Mouse (Mus musculus): ENCODE data around the gene Olfr1423. TPM values are rescaled to one million over a fixed set of nuclear protein-coding genes. Genes with fewer than 3 reads are reported as not detected.
"Not testable (repeated sequence)": the region's sequence is repeated elsewhere in the genome, so short reads cannot be mapped to it uniquely, and the experiment has no call there.

Olfr1423 gene
- not detected in 2 replicates for polyA plus RNA-seq (2014; fragmentation: Nextera tagmentation; extraction: Ambion mirVana)

- no peak within 1 kb of the TSS for H3K9ac ChIP-seq (ENCODE audit: low read length)
- H3K4me3 ChIP-seq (ENCODE audit: low read depth, low read length), result no peak within 1 kb of the TSS
- no peak within 1 kb of the TSS for H3K27ac ChIP-seq (ENCODE audit: low read depth, low read length)
- ATAC-seq (no peak), DNase-seq (ENCODE audit: low spot score) (no peak)
- no peaks in the 10 kb centered on the region for H3K9me3 ChIP-seq (replicated peaks; ENCODE audit: control insufficient read depth, low read length)
- H3K4me1 ChIP-seq (ENCODE audit: control insufficient read depth, insufficient read depth, low read length), result no peaks in the 10 kb centered on the region
- no peaks in the 10 kb centered on the region for H3K36me3 ChIP-seq (ENCODE audit: control insufficient read depth, insufficient read depth, low read length)
- no peaks in the 10 kb centered on the region for H3K27me3 ChIP-seq (replicated peaks; ENCODE audit: control insufficient read depth, insufficient read depth, low read length)
- WGBS, result 76% methylated on average over 2 of the region's 2 CpGs
- H3K4me2 ChIP-seq (ENCODE audit: low read length), result no peak within 1 kb of the TSS
Measured at GRCm38 (mm10) chr19:12041217-12041616, at the start of gene Olfr1423. Gene Olfr1423 (minus strand): TSS chr19:12041317.

- H3K9ac ChIP-seq (ENCODE audit: low read length); H3K36me3 ChIP-seq (ENCODE audit: control insufficient read depth, insufficient read depth, low read length); H3K4me2 ChIP-seq (ENCODE audit: low read length); H3K4me3 ChIP-seq (ENCODE audit: low read depth, low read length); H3K27me3 ChIP-seq (replicated peaks; ENCODE audit: control insufficient read depth, insufficient read depth, low read length); H3K27ac ChIP-seq (ENCODE audit: low read depth, low read length); DNase-seq (ENCODE audit: low spot score); H3K4me1 ChIP-seq (ENCODE audit: control insufficient read depth, insufficient read depth, low read length); H3K9me3 ChIP-seq (replicated peaks; ENCODE audit: control insufficient read depth, low read length); ATAC-seq: not testable (repeated sequence)
- 78% methylated on average over 4 of the region's 4 CpGs for WGBS
Measured at GRCm38 (mm10) chr19:12077631-12078030, 36.5 kb upstream of the Olfr1423 start, which contains the start of gene Olfr1425. Gene Olfr1425 (minus strand): TSS chr19:12077731.

GRCm38 (mm10) chr19:12069546-12069945, 28.4 kb upstream of the Olfr1423 start:
- H3K9ac ChIP-seq (ENCODE audit: low read length); ATAC-seq; H3K36me3 ChIP-seq (ENCODE audit: control insufficient read depth, insufficient read depth, low read length); H3K4me2 ChIP-seq (ENCODE audit: low read length); H3K27ac ChIP-seq (ENCODE audit: low read depth, low read length); H3K9me3 ChIP-seq (replicated peaks; ENCODE audit: control insufficient read depth, low read length); DNase-seq (ENCODE audit: low spot score); H3K27me3 ChIP-seq (replicated peaks; ENCODE audit: control insufficient read depth, insufficient read depth, low read length); H3K4me1 ChIP-seq (ENCODE audit: control insufficient read depth, insufficient read depth, low read length); H3K4me3 ChIP-seq (ENCODE audit: low read depth, low read length): not testable (repeated sequence)
- WGBS, result 73% methylated on average over 1 of the region's 1 CpGs

- not testable (repeated sequence) for H3K27me3 ChIP-seq (replicated peaks; ENCODE audit: control insufficient read depth, insufficient read depth, low read length); H3K4me1 ChIP-seq (ENCODE audit: control insufficient read depth, insufficient read depth, low read length); H3K27ac ChIP-seq (ENCODE audit: low read depth, low read length); DNase-seq (ENCODE audit: low spot score); ATAC-seq; H3K36me3 ChIP-seq (ENCODE audit: control insufficient read depth, insufficient read depth, low read length); H3K9ac ChIP-seq (ENCODE audit: low read length); H3K9me3 ChIP-seq (replicated peaks; ENCODE audit: control insufficient read depth, low read length); H3K4me3 ChIP-seq (ENCODE audit: low read depth, low read length); H3K4me2 ChIP-seq (ENCODE audit: low read length)
- 74% methylated on average over 1 of the region's 1 CpGs for WGBS
Measured at GRCm38 (mm10) chr19:12067806-12068205, 26.7 kb upstream of the Olfr1423 start.

GRCm38 (mm10) chr19:12062582-12062981, 21.5 kb upstream of the Olfr1423 start, which contains the start of gene Olfr1424:
Gene Olfr1424 (minus strand): TSS chr19:12062682.
- 91% methylated on average over 1 of the region's 1 CpGs for WGBS

GRCm38 (mm10) chr19:12043163-12043562, 2.0 kb upstream of the Olfr1423 start:
- no peak overlapping the region for H3K4me3 ChIP-seq (ENCODE audit: low read depth, low read length)
- no peaks in the 10 kb centered on the region for H3K9me3 ChIP-seq (replicated peaks; ENCODE audit: control insufficient read depth, low read length)
- H3K27me3 ChIP-seq (replicated peaks; ENCODE audit: control insufficient read depth, insufficient read depth, low read length), result no peaks in the 10 kb centered on the region
- ATAC-seq, result no peak
- H3K4me2 ChIP-seq (ENCODE audit: low read length), result no peak overlapping the region
- no peaks in the 10 kb centered on the region for H3K36me3 ChIP-seq (ENCODE audit: control insufficient read depth, insufficient read depth, low read length)
- no peaks in the 10 kb centered on the region for H3K4me1 ChIP-seq (ENCODE audit: control insufficient read depth, insufficient read depth, low read length)
- no peak overlapping the region for H3K27ac ChIP-seq (ENCODE audit: low read depth, low read length)
- no peak overlapping the region for H3K9ac ChIP-seq (ENCODE audit: low read length)
- DNase-seq (ENCODE audit: low spot score), result no peak
- 91% methylated on average over 5 of the region's 5 CpGs for WGBS

More at GRCm38 (mm10) chr19:12062582-12062981, 21.5 kb upstream of the Olfr1423 start, which contains the start of gene Olfr1424:
- DNase-seq (ENCODE audit: low spot score); H3K27ac ChIP-seq (ENCODE audit: low read depth, low read length); H3K36me3 ChIP-seq (ENCODE audit: control insufficient read depth, insufficient read depth, low read length); H3K4me1 ChIP-seq (ENCODE audit: control insufficient read depth, insufficient read depth, low read length); H3K27me3 ChIP-seq (replicated peaks; ENCODE audit: control insufficient read depth, insufficient read depth, low read length); ATAC-seq; H3K9ac ChIP-seq (ENCODE audit: low read length); H3K9me3 ChIP-seq (replicated peaks; ENCODE audit: control insufficient read depth, low read length); H3K4me3 ChIP-seq (ENCODE audit: low read depth, low read length); H3K4me2 ChIP-seq (ENCODE audit: low read length): not testable (repeated sequence)

- Histone ChIP-seq H3K36me3 (ENCODE audit: control insufficient read depth, insufficient read depth, low read length) (no peaks in the 10 kb centered on the region), H3K27me3 (replicated peaks; ENCODE audit: control insufficient read depth, insufficient read depth, low read length) (no peaks in the 10 kb centered on the region), H3K27ac (ENCODE audit: low read depth, low read length) (no peak overlapping the region), H3K4me3 (ENCODE audit: low read depth, low read length) (no peak overlapping the region), H3K4me1 (ENCODE audit: control insufficient read depth, insufficient read depth, low read length) (no peaks in the 10 kb centered on the region), H3K9me3 (replicated peaks; ENCODE audit: control insufficient read depth, low read length) (no peaks in the 10 kb centered on the region), H3K9ac (ENCODE audit: low read length) (no peak overlapping the region), H3K4me2 (ENCODE audit: low read length) (no peak overlapping the region)
- ATAC-seq (no peak), DNase-seq (ENCODE audit: low spot score) (no peak)
Measured at GRCm38 (mm10) chr19:12037727-12038126, 3.4 kb downstream of the Olfr1423 start.

GRCm38 (mm10) chr19:12026606-12027005, 14.5 kb downstream of the Olfr1423 start:
- WGBS, result 91% methylated on average over 2 of the region's 2 CpGs
- H3K4me1 ChIP-seq (ENCODE audit: control insufficient read depth, insufficient read depth, low read length), result no peaks in the 10 kb centered on the region
- H3K36me3 ChIP-seq (ENCODE audit: control insufficient read depth, insufficient read depth, low read length), result no peaks in the 10 kb centered on the region

GRCm38 (mm10) chr19:12025333-12025732, 15.8 kb downstream of the Olfr1423 start:
- Histone ChIP-seq H3K27ac (ENCODE audit: low read depth, low read length) (no peak overlapping the region), H3K4me2 (ENCODE audit: low read length) (no peak overlapping the region), H3K9ac (ENCODE audit: low read length) (no peak overlapping the region), H3K9me3 (replicated peaks; ENCODE audit: control insufficient read depth, low read length) (no peaks in the 10 kb centered on the region), H3K4me3 (ENCODE audit: low read depth, low read length) (no peak overlapping the region), H3K27me3 (replicated peaks; ENCODE audit: control insufficient read depth, insufficient read depth, low read length) (no peaks in the 10 kb centered on the region), H3K4me1 (ENCODE audit: control insufficient read depth, insufficient read depth, low read length) (no peaks in the 10 kb centered on the region), H3K36me3 (ENCODE audit: control insufficient read depth, insufficient read depth, low read length) (no peaks in the 10 kb centered on the region)
- ATAC-seq (no peak), DNase-seq (ENCODE audit: low spot score) (no peak)
- WGBS, result 91% methylated on average over 3 of the region's 3 CpGs

More at GRCm38 (mm10) chr19:12026606-12027005, 14.5 kb downstream of the Olfr1423 start:
- H3K9me3 ChIP-seq (replicated peaks; ENCODE audit: control insufficient read depth, low read length), result no peaks in the 10 kb centered on the region
- no peak for DNase-seq (ENCODE audit: low spot score)
- ATAC-seq, result no peak
- no peak overlapping the region for H3K9ac ChIP-seq (ENCODE audit: low read length)
- no peak overlapping the region for H3K4me3 ChIP-seq (ENCODE audit: low read depth, low read length)
- H3K27me3 ChIP-seq (replicated peaks; ENCODE audit: control insufficient read depth, insufficient read depth, low read length), result no peaks in the 10 kb centered on the region
- H3K4me2 ChIP-seq (ENCODE audit: low read length), result no peak overlapping the region
- H3K27ac ChIP-seq (ENCODE audit: low read depth, low read length), result no peak overlapping the region

All from forebrain, embryonic 14.5 days (tissue).